Mouse (Mus musculus) liver, postnatal 0 days (tissue): ENCODE measurements at regions not wholly inside any gene's neighbourhood (a gene's known extent, or its start where the extent isn't known, plus 50 kb on each side); places are given as distances from the start of the nearest gene placed in this dataset.

Experiments used
- CTCF ChIP-seq: sonication (generic); IDR thresholded peaks from 2 replicates; pipeline ENCODE4 v1.5.1; 2016; ENCODE audit warnings: antibody characterized with exemption, low read depth
- EP300 ChIP-seq: IDR thresholded peaks from 2 replicates; pipeline ENCODE4 v1.6.1; 2016; ENCODE audit warnings: antibody characterized with exemption, low read depth, mild to moderate bottlenecking

DNA sequence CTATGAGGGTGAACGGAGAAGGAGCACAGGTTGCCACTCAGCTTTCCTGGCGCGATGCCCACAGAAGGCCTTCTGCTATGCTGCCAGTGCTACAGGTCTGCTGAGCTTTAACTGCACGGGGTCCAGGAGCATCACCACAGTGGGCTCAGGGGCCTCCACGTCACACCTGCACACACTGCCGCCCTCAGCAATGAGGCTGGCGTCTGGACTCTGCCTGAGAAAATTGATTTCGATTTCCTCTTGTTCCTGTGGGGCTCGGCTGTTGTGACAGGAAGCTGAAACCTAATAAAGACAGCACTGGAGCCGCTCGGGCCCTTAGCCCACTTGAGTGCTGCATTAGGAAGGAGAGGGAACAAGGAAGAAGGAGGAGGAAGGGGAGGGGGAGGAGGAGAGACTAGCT, 239.5 kb upstream of the Ncam1 start:
- TF ChIP-seq CTCF (no peak), EP300 (no peak)
